ENCODE assay signal across 8 mouse cellular contexts in the genomic region with DNA sequence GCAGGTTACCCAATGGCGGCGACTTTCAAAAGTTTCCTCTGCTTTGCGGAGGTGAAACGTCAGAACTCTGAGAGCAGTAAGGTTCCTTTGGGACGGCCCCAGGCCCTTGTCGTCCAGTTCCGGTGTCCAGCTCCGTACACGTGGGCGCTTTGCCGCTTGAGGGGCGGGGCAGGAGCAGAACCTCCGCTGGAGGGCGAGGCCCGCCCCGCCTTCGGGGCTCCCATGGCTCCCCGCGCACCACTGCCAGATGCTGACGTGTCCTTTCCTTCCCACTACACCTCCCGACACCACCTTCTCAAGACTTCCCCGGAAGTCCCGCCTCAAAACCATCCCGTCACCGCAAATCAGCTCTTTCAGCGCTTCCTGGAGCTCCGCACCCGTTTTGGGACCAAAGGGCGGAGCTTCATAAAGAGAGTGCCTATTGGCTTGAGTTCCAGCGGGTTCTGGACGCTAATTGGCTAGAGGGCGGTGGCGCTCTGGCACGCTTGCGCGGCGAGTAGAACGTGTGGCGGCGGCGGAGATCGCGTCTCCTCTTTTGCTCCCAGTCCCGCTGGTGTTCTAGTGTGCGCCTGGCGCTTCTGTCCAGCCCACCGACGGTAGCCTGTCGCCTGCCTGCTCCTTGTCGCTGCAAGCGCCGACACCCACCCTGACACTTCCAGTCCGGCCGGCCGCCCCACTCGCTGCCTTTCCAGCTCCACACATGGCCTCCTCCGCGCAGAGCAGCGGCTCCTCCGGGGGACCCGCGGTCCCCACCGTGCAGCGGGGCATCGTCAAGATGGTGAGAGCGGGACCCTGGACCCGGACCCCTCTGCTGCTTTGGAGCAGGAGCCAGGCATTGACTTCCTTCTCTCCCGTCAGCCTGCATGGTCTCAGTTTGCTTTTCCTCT. TPM values are rescaled to one million over a fixed set of nuclear protein-coding genes. Genes with fewer than 3 reads are reported as not detected.
A peak's percentile ranks its signal among the peaks of the same experiment; 100 is the strongest.
DNase-seq lines count a peak whose midpoint lies in the region; ATAC-seq lines count a peak whose summit lies in the region.

No protein-coding gene starts in this region.

- H3K4me3 ChIP-seq in hindbrain, embryonic 15.5 days = peak overlapping the region; percentile 94

- H3K4me2 ChIP-seq in hindbrain, embryonic 15.5 days = peak overlapping the region; percentile 92

- H3K36me3 ChIP-seq in hindbrain, embryonic 15.5 days = no peaks in the 10 kb centered on the region

- under 1% methylated on average over 68 of the region's 68 CpGs for WGBS in hindbrain, embryonic 15.5 days

- peak; percentile 99 for ATAC-seq in hindbrain, embryonic 15.5 days (ENCODE audit: low FRiP score, low read depth)

- H3K9me3 ChIP-seq in hindbrain, embryonic 15.5 days = no peaks in the 10 kb centered on the region

- peak overlapping the region; percentile 78 for H3K9ac ChIP-seq in hindbrain, embryonic 15.5 days

- peak; percentile 99 for DNase-seq in T-cell, adult 2 months (ENCODE audit: low spot score)
- DNase-seq in cerebellum, postnatal 36 days = peak; percentile 97
- DNase-seq in frontal cortex, postnatal 36 days (ENCODE audit: low spot score in 2 of 2) = peak; percentile 99
- DNase-seq in left cerebral cortex, adult 11 months (ENCODE audit: low spot score) = peak; percentile 99
- peak; percentile 98 to 100 for DNase-seq in lung, postnatal 4 days
- DNase-seq in retina, postnatal 7 days (ENCODE audit: low read depth, low spot score) = peak; percentile 99
- peak; percentile 85 for DNase-seq in urinary bladder, adult 2 months (ENCODE audit: low spot score)

- H3K27ac ChIP-seq in hindbrain, embryonic 15.5 days (replicated peaks) = peak overlapping the region; percentile 82

- no peaks in the 10 kb centered on the region for H3K27me3 ChIP-seq in hindbrain, embryonic 15.5 days

- H3K4me1 ChIP-seq in hindbrain, embryonic 15.5 days (replicated peaks) = peaks cover 30% of the 10 kb centered on the region

RNA-seq across cellular contexts. Expression of gene Snd1, which starts 5.2 kb away (rescaled TPM):
- polyA plus RNA-seq in hindbrain, embryonic 15.5 days (2015; fragmentation: Nextera tagmentation; extraction: Ambion mirVana) = 72.9 and 76.4 TPM in 2 replicates
- polyA plus RNA-seq in urinary bladder, adult 2 months (2012; rRNA removed) = 94.2 and 106 TPM in 2 replicates

RNA-seq across cellular contexts. Expression of gene Pax4, which starts 31.0 kb away (rescaled TPM):
- not detected in 2 replicates for polyA plus RNA-seq in hindbrain, embryonic 15.5 days (2015; fragmentation: Nextera tagmentation; extraction: Ambion mirVana)
- polyA plus RNA-seq in urinary bladder, adult 2 months (2012; rRNA removed) = not detected in 2 replicates

RNA-seq across cellular contexts. Expression of gene Gcc1, which starts 51.9 kb away (rescaled TPM):
- polyA plus RNA-seq in hindbrain, embryonic 15.5 days (2015; fragmentation: Nextera tagmentation; extraction: Ambion mirVana) = 10.9 and 11.0 TPM in 2 replicates
- polyA plus RNA-seq in urinary bladder, adult 2 months (2012; rRNA removed) = 10.2 and 11.0 TPM in 2 replicates

RNA-seq across cellular contexts. Expression of gene Fscn3, which starts 52.5 kb away (rescaled TPM):
- polyA plus RNA-seq in hindbrain, embryonic 15.5 days (2015; fragmentation: Nextera tagmentation; extraction: Ambion mirVana) = not detected in 2 replicates
- polyA plus RNA-seq in urinary bladder, adult 2 months (2012; rRNA removed) = not detected in 2 replicates

RNA-seq across cellular contexts. Expression of gene Arf5, which starts 56.7 kb away (rescaled TPM):
- polyA plus RNA-seq in hindbrain, embryonic 15.5 days (2015; fragmentation: Nextera tagmentation; extraction: Ambion mirVana) = 414 and 437 TPM in 2 replicates
- 186 and 211 TPM in 2 replicates for polyA plus RNA-seq in urinary bladder, adult 2 months (2012; rRNA removed)

Comparison
In these comparisons a context has a peak if more than half of its experiments do, and no peak if none do; other contexts are left out.
1. Peak in every context shown above with its lines: DNase-seq, ATAC-seq, H3K4me3 ChIP-seq and H3K27ac ChIP-seq.